ENCODE assay signal across 10 mouse cellular contexts in genomic region chr11:62997039-62997717, GRCm38 (mm10). TPM values are rescaled to one million over a fixed set of nuclear protein-coding genes. Genes with fewer than 3 reads are reported as not detected.
A peak's percentile ranks its signal among the peaks of the same experiment; 100 is the strongest.
DNase-seq lines count a peak whose midpoint lies in the region; ATAC-seq lines count a peak whose summit lies in the region.
"Had no signal": no experiment of that assay in that cellular context is flagged by ENCODE, and none has a peak within 500 bp of the region (broad histone marks: within the 10 kb centered on the region; RNA-seq: fewer than 3 reads in every experiment).

No protein-coding gene starts in this region.

- no peaks in the 10 kb centered on the region for H3K36me3 ChIP-seq in heart, embryonic 13.5 days
- H3K36me3 ChIP-seq in limb, embryonic 15.5 days: no peaks in the 10 kb centered on the region

- 62% methylated on average over 5 of the region's 5 CpGs for WGBS in heart, embryonic 13.5 days
- WGBS in limb, embryonic 15.5 days: 72% methylated on average over 5 of the region's 5 CpGs

- ATAC-seq in heart, embryonic 13.5 days (ENCODE audit: extremely low read depth, insufficient number of reproducible peaks, low FRiP score, low TSS enrichment): no peak
- no peak for ATAC-seq in limb, embryonic 15.5 days (ENCODE audit: insufficient number of reproducible peaks, low FRiP score, low TSS enrichment, low read depth)

- H3K4me2 ChIP-seq in heart, embryonic 13.5 days: peak overlapping the region; percentile 45
- H3K4me2 ChIP-seq in limb, embryonic 15.5 days: no peak overlapping the region

- intact Hi-C loops in left cerebral cortex, postnatal 4 days (cut with DNase I): no loop called here

- no peak overlapping the region for H3K4me3 ChIP-seq in heart, embryonic 13.5 days
- H3K4me3 ChIP-seq in limb, embryonic 15.5 days: no peak overlapping the region
- H3K4me3 ChIP-seq: megakaryocyte, embryonic 14.5 days had no signal

- H3K4me1 ChIP-seq in heart, embryonic 13.5 days: peaks cover 42% of the 10 kb centered on the region
- H3K4me1 ChIP-seq in limb, embryonic 15.5 days: peaks cover 35% of the 10 kb centered on the region
- H3K4me1 ChIP-seq: megakaryocyte, embryonic 14.5 days had no signal

- H3K9me3 ChIP-seq in heart, embryonic 13.5 days: no peaks in the 10 kb centered on the region
- H3K9me3 ChIP-seq in limb, embryonic 15.5 days: no peaks in the 10 kb centered on the region
- H3K9me3 ChIP-seq: megakaryocyte, embryonic 14.5 days had no signal

- DNase-seq in heart, postnatal 4 days: no peak
- DNase-seq in 3T3-L1 (ENCODE audit: low read depth, low spot score): peak; percentile 29
- DNase-seq in adrenal gland, postnatal 14 days: peak; percentile 81
- no peak for DNase-seq in left cerebral cortex, postnatal 4 days
- DNase-seq in spleen, postnatal 10 days (ENCODE audit: low spot score in 2 of 2): no peak

- H3K27me3 ChIP-seq in heart, embryonic 13.5 days (replicated peaks): no peaks in the 10 kb centered on the region
- no peaks in the 10 kb centered on the region for H3K27me3 ChIP-seq in limb, embryonic 15.5 days

- peak overlapping the region; percentile 86 for H3K27ac ChIP-seq in heart, embryonic 13.5 days (replicated peaks)
- peak overlapping the region; percentile 93 for H3K27ac ChIP-seq in limb, embryonic 15.5 days

- H3K9ac ChIP-seq in heart, embryonic 13.5 days: peak overlapping the region; percentile 50; the same call in 1 of the 2 replicates
- no peak overlapping the region for H3K9ac ChIP-seq in limb, embryonic 15.5 days

RNA-seq across cellular contexts. Expression of gene Cdrt4, which starts 46.2 kb away (rescaled TPM):
- not detected in 2 replicates for polyA plus RNA-seq in heart, embryonic 13.5 days (2015; fragmentation: Nextera tagmentation; extraction: Ambion mirVana)
- total RNA-seq in heart, postnatal 4 days (2021): under 1 TPM in 1 of 2 experiments, not detected in 1; 0.38 TPM
- total RNA-seq in adrenal gland, postnatal 14 days (2021): not detected in 2 replicates
- polyA plus RNA-seq in limb, embryonic 15.5 days (2015; fragmentation: Nextera tagmentation; extraction: Ambion mirVana): 0.22 TPM in 1 of 2 replicates, not detected in the other
- not detected for total RNA-seq in left cerebral cortex, postnatal 4 days (2021)
- total RNA-seq: MEL had no signal
- polyA plus RNA-seq: large intestine, adult 2 months had no signal

Comparison
In these comparisons a context has a peak if more than half of its experiments do, and no peak if none do; other contexts are left out.
1. DNase-seq: peak in 3T3-L1 (single experiment) and adrenal gland, postnatal 14 days (single experiment); none in heart, postnatal 4 days (single experiment), left cerebral cortex, postnatal 4 days (single experiment) and spleen, postnatal 10 days (0 of 2).